Mouse (Mus musculus): ENCODE results near the gene Gm29735.

DNA sequence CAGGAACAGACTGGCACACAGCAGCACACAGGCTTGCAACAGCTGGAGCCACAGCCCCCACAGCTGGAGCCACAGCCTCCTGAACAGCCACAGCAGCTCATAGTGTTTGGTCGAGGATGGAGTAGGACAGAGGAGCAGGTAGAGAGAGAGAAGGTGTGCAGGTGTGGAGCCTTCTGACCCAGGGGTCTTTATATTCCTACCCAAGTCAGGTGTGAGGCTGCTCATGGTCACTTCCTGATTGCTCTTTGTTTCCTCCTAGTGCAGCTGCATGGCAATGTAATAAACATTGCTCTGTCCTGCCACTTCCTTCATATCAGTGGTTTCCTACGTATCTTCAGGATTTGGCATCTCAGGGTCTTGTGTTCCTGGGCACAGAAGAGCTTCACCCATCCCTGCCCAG, 33.4 kb upstream of the Gm29735 start, which contains the start of gene Gm10153:
- TF ChIP-seq POLR2A (IDR thresholded peaks at IDR 0.05; ENCODE audit: insufficient read depth, low read length) (no peak), CTCF (IDR thresholded peaks at IDR 0.05; ENCODE audit: low read depth, low read length) (no peak)
